Mouse (Mus musculus) central nervous system, embryonic 18 days (tissue): ENCODE data around the gene Ttc12. TPM values are rescaled to one million over a fixed set of nuclear protein-coding genes. Genes with fewer than 3 reads are reported as not detected.

ENCODE experiments used
- polyA plus RNA-seq: library from polyadenylated mRNA; depleted of rRNA; stranded (reverse); fragments of >200 nt; gene quantifications from 2 replicates; pipeline ENCODE4 v1.2.3, GENCODE M21; 2012; rRNA removed

The Ttc12 gene
- 1.8 and 2.1 TPM in 2 replicates for polyA plus RNA-seq

DNA sequence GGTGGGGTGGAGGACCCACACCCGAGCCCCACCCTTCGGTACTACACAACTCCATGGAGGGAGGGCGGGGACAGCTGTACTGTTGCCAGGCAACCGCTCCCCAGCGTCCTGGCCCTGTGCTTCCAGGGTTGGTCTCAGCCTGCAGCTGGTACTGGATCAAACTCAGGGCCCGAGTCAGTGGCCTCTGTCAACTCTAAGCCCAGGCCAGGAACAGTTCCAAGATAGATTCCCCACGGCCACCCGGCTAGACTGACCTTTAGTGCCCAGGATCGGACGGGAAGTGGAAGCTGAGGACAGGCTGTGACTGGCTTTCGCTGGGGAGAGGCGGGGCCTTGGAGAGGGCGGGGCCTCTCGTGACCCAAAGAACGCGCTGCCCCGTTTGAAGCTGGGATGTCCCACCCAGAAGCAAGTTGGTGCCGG lies at the start of gene Ttc12:
Ttc12 (minus strand) TSS at position 334 of the 420 bp plus-strand sequence.

DNA sequence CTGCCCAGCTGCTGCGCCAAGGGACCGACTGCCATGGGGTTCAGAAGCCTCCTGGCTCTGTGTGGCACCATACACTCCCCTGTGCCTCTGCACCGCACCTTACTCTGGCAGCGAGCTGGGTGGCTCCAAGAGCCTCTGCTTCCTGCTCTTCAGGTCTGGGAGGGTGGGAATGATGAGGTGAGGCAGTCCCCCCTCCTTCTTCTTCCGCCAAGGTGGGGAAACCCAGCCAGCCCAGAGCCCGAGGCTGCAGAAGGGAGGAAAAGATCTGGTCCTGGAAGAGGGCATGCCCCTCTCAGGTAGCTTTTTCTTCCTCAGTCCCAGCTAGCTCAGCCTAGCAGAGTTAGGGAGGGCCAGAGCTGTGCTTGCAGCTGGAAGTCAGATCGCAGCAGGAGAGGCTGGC lies 59.1 kb downstream of the Ttc12 start, which contains the start of gene Ankk1:
Ankk1 (minus strand) TSS at position 101 of the 400 bp plus-strand sequence.

Other genes with a start within 250 kb of the Ttc12 start
- gene Gm4894, start 235.7 kb downstream of the Ttc12 start, polyA plus RNA-seq, result not detected in 2 replicates
- gene Drd2, start 145.6 kb downstream of the Ttc12 start, polyA plus RNA-seq, result 11.6 and 16.0 TPM in 2 replicates
- 0.03 and 0.04 TPM in 2 replicates for gene Ankk1, start 59.2 kb downstream of the Ttc12 start, polyA plus RNA-seq